Mouse (Mus musculus): ENCODE data around the gene Pck1.

DNA sequence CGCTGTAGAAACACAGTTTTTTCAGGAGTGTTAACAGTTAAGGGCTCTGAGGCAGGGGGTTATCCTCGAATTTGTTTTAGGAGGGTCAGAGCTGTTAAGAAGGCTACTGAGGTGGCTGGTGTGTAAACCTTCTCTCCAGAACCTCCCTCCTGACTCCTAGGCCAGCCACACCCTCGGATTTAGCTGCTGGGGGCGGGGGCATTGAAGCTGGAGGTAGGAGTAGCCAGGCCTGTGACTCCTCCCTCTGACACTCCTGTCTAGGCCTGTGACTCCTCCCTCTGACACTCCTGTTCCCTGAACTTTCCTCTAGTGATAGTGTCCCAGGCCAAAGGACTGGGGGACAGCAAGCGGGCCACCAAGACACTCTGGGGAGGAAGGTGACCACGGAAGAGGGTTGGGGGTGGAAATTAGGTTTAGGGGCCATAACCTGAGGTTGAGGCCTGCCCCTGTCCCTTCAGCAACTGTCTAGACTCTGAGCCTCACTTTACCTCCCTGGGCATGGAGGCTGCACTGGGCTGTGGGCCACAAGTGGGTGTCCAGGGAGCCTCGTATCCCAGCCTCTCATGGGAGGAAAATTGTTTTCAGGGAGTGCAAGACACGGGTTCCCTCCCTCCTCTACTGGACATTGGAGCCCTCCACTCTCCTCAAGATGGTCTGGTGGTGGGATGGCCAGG lies 34.5 kb downstream of the Pck1 start:
- TF ChIP-seq EP300 (IDR thresholded peaks at IDR 0.05; ENCODE audit: insufficient read depth, low read depth, low read length) = no peak
- TF ChIP-seq CTCF (IDR thresholded peaks at IDR 0.05) = no peak

All from heart, adult 2 months (tissue).